Mouse (Mus musculus) midbrain, embryonic 15.5 days (tissue): ENCODE measurements around the gene Tor4a. TPM values are rescaled to one million over a fixed set of nuclear protein-coding genes. Genes with fewer than 3 reads are reported as not detected.

ENCODE experiments used
- ATAC-seq: fragments of 200-750 bp; cut with Nextera tagmentation; replicated peaks from 2 replicates; pipeline ENCODE4 v1.8.0; 2017; ENCODE audit warnings: moderate TSS enrichment
- H3K27ac ChIP-seq: fragments of 300-500 bp; sonication (generic); 2 replicates; pipeline ENCODE4 v1.5.1; 2015; ENCODE audit warnings: mild to moderate bottlenecking, inconsistent platforms
- H3K27me3 ChIP-seq: fragments of 300-500 bp; sonication (generic); replicated peaks from 2 replicates; pipeline ENCODE4 v1.6.1; 2015; ENCODE audit warnings: inconsistent platforms
- H3K36me3 ChIP-seq: fragments of 300-500 bp; sonication (generic); replicated peaks from 2 replicates; pipeline ENCODE4 v1.6.1; 2015; ENCODE audit warnings: inconsistent platforms
- H3K4me1 ChIP-seq: fragments of 300-500 bp; sonication (generic); 2 replicates; pipeline ENCODE4 v1.6.1; 2015; ENCODE audit warnings: inconsistent platforms
- H3K4me2 ChIP-seq: fragments of 300-500 bp; sonication (generic); 2 replicates; pipeline ENCODE4 v1.6.1; 2015; ENCODE audit warnings: inconsistent platforms, mild to moderate bottlenecking, moderate library complexity
- H3K4me3 ChIP-seq: fragments of 300-500 bp; sonication (generic); 2 replicates; pipeline ENCODE4 v1.5.1; 2015; ENCODE audit warnings: mild to moderate bottlenecking, inconsistent platforms
- H3K9ac ChIP-seq: fragments of 300-500 bp; sonication (generic); 2 replicates; pipeline ENCODE4 v1.6.1; 2015; ENCODE audit warnings: mild to moderate bottlenecking, inconsistent platforms
- H3K9me3 ChIP-seq: fragments of 300-500 bp; sonication (generic); 2 replicates; pipeline ENCODE4 v1.6.1; 2016; ENCODE audit warnings: inconsistent platforms
- WGBS: fragments of 180-500 bp; shearing (Covaris S2); methylation state at CpG from one replicate; pipeline ENCODE4 v1.1.7; 2015; ENCODE audit warnings: mixed read lengths; 5-methylcytosine and 5-hydroxymethylcytosine counted together
- polyA plus RNA-seq: library from polyadenylated mRNA; unstranded; fragments of >200 nt; fragmentation: Nextera tagmentation; extraction: Ambion mirVana; gene quantifications from 2 replicates; pipeline ENCODE4 v1.2.1, GENCODE M21; 2015

The Tor4a gene
- polyA plus RNA-seq, 1 experiment from 2014 or later = 1.9 TPM

DNA sequence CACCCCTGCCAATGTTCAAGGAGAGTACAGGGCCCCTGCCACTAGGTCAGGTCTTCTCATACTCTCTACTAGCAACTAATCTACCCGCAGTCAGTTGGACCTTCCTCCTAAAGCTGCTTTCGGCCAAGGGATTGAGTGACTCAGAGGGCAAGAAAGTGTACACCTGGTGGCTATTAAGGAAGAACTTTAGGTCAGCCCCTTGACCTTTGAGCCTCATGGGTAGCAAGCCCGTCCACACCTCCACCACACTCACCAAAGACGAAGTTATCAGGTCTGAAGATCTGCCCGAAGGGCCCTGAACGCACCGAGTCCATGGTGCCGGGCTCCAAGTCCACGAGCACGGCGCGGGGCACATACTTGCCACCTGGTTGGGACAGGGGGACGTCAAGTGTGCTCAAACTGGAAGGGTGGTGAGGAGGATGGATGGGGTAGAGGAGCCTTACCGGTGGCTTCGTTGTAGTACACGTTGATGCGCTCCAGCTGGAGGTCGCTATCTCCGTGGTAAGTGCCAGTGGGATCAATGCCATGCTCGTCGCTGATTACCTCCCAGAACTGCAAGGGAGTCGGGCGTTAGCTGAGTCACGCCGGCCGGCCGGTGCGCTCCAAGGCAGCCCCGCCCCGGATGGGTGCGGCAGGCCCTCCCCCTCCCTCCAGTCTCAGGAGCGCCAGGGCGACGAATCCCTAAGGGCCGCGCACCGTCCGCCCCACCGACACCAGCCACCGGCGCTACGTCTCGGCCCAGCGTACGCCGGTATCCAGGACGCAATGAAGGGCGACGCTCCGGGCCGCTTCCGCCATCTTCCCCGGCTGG, 27.2 kb upstream of the Tor4a start:
- WGBS = 2% methylated on average over 53 of the region's 53 CpGs
- peak overlapping the region; percentile 98 for H3K4me3 ChIP-seq
- H3K27ac ChIP-seq = peak overlapping the region; percentile 92
- peaks cover 19% of the 10 kb centered on the region for H3K4me1 ChIP-seq
- H3K27me3 ChIP-seq = no peaks in the 10 kb centered on the region
- no peaks in the 10 kb centered on the region for H3K9me3 ChIP-seq
- peak overlapping the region; percentile 89 for H3K9ac ChIP-seq
- ATAC-seq = no peak; the same call in 1 of the 2 replicates
- no peaks in the 10 kb centered on the region for H3K36me3 ChIP-seq
- peak overlapping the region; percentile 90 for H3K4me2 ChIP-seq

DNA sequence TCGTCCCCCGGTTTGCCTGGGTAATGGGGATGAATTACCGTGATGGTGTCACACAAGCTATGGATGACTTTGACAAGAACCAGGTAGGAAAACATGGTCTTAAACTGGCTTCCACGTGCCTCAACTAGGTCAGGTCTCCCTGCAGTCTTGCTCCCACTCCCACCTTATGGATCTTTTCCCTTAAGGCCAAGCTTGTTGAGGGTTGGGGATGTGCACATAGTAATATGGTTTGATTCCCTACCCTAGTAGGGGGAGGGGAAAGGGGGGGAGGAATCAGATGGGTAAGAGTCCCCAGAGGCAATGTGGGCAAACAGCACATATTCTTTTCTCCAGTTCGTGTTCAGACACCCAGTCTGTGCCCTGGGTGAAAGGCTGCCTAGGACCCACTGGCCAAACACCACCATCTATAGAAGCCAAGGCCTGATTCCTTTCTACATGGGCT, 24.7 kb upstream of the Tor4a start:
- no peak overlapping the region for H3K4me3 ChIP-seq
- ATAC-seq = no peak
- no peaks in the 10 kb centered on the region for H3K9me3 ChIP-seq
- H3K27me3 ChIP-seq = no peaks in the 10 kb centered on the region
- H3K36me3 ChIP-seq = no peaks in the 10 kb centered on the region
- H3K9ac ChIP-seq = no peak overlapping the region
- H3K27ac ChIP-seq = no peak overlapping the region
- H3K4me1 ChIP-seq = peaks cover 16% of the 10 kb centered on the region
- WGBS = 80% methylated on average over 5 of the region's 5 CpGs
- no peak overlapping the region for H3K4me2 ChIP-seq

DNA sequence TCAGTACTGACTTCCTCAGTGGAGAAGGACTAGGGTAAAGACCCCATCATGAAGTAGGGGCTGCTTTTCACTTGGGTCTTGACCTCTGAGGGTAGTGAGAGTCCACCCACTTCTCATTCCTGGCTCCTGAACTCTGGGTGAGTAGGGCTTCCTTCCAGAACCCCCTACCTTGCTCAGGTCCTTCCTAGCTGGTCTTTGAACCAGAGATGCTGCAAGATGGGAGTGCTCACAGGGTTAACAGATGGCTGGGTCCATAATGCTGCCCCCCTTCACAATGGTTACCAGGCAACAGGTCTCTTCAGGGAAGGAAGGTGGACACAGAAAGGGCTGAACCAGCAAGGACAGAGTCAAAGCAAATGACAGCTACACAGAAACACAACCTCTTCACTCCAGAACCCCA, 21.8 kb upstream of the Tor4a start, which contains the start of gene Fam166a:
Fam166a (plus strand) TSS at position 301 of the 400 bp plus-strand sequence.
- Histone ChIP-seq H3K27ac (no peak within 1 kb of the TSS), H3K36me3 (no peaks in the 10 kb centered on the region), H3K4me3 (no peak within 1 kb of the TSS), H3K27me3 (no peaks in the 10 kb centered on the region), H3K9ac (no peak within 1 kb of the TSS), H3K4me1 (peaks cover 4% of the 10 kb centered on the region), H3K4me2 (no peak within 1 kb of the TSS), H3K9me3 (no peaks in the 10 kb centered on the region)
- ATAC-seq = no peak

DNA sequence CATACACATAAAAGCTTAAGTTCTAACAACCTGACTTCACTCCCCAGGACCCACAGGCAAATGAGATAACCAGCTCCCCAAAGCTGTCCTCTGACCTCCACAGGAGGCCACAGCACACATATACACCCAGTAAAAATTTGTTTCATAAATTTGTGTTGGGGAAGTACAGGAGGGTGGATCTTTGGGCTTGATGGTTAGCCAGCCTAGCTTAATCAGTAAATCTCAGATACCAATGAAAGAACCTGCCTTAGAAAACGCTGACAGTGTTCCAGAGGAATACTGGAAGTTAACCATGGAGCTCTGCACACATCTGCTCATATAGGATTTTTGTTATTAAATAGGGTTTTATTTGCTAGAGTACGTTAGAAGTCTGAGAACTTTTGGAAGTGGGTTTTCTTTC, 21.0 kb upstream of the Tor4a start:
- 66% methylated on average over 2 of the region's 2 CpGs for WGBS

DNA sequence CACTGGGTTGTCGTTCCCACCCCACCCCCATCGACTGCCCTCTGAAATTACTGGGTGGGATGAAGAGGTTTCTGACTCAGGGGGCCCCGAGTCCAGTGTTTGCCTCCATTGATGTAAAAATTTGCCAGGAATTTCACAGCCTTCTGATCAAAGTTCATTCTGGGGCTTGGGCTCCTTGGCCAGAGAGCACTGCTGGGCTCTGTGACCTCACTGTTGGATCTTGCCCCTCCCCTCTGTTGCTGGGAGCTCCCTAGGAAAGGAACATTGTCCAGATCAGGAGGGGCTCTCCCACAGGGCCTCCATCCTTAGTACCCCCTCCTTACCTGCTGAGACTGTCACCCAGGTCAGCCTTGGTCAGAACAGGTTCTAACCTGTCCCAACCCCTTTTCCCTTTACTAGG, 17.8 kb upstream of the Tor4a start, which contains the start of gene Stpg3:
Stpg3 (minus strand) TSS at position 194 of the 400 bp plus-strand sequence.
- Histone ChIP-seq H3K4me1 (peaks cover 15% of the 10 kb centered on the region), H3K4me3 (no peak within 1 kb of the TSS), H3K4me2 (no peak within 1 kb of the TSS), H3K27ac (no peak within 1 kb of the TSS), H3K9ac (no peak within 1 kb of the TSS), H3K36me3 (no peaks in the 10 kb centered on the region), H3K27me3 (no peaks in the 10 kb centered on the region), H3K9me3 (no peaks in the 10 kb centered on the region)
- no peak for ATAC-seq
- 57% methylated on average over 3 of the region's 3 CpGs for WGBS

More for the DNA sequence above, 21.0 kb upstream of the Tor4a start:
- Histone ChIP-seq H3K4me2 (no peak overlapping the region), H3K9ac (no peak overlapping the region), H3K4me3 (no peak overlapping the region), H3K27me3 (no peaks in the 10 kb centered on the region), H3K36me3 (no peaks in the 10 kb centered on the region), H3K4me1 (no peaks in the 10 kb centered on the region), H3K27ac (no peak overlapping the region), H3K9me3 (no peaks in the 10 kb centered on the region)
- ATAC-seq = no peak

DNA sequence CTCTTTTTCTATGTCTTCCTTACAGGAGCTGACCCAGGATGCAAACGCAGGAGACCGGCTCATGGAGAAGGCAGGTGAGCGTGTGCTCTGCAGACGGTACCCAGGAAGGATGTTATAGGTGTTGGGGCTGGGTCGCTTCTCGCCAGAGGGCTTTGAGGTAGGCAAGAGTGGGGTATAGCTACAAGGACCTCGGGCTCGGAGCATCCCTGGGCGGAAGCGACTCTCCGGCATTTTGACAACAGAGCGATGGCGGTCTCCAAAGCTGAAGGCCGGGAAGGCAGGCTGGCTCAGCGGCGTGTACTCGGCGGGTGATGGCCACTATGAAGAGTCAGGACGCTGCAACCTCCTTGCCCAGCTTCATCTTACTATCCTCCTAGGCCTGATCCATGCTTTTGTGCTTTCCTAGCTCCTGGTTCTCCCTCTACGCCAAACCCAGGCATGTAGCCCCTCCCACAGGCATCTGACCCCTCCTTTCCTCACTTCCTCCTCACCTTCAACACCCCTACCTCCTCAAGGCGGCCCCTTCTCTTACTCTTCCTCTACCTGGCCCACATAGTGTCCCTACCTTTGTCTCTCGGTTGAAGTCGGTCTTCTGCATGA, 16.7 kb upstream of the Tor4a start:
- H3K4me1 ChIP-seq = peaks cover 25% of the 10 kb centered on the region
- 72% methylated on average over 23 of the region's 23 CpGs for WGBS
- H3K4me2 ChIP-seq = no peak overlapping the region
- no peaks in the 10 kb centered on the region for H3K9me3 ChIP-seq
- no peak for ATAC-seq
- H3K4me3 ChIP-seq = no peak overlapping the region
- no peak overlapping the region for H3K27ac ChIP-seq
- no peaks in the 10 kb centered on the region for H3K27me3 ChIP-seq
- H3K36me3 ChIP-seq = no peaks in the 10 kb centered on the region
- H3K9ac ChIP-seq = no peak overlapping the region

DNA sequence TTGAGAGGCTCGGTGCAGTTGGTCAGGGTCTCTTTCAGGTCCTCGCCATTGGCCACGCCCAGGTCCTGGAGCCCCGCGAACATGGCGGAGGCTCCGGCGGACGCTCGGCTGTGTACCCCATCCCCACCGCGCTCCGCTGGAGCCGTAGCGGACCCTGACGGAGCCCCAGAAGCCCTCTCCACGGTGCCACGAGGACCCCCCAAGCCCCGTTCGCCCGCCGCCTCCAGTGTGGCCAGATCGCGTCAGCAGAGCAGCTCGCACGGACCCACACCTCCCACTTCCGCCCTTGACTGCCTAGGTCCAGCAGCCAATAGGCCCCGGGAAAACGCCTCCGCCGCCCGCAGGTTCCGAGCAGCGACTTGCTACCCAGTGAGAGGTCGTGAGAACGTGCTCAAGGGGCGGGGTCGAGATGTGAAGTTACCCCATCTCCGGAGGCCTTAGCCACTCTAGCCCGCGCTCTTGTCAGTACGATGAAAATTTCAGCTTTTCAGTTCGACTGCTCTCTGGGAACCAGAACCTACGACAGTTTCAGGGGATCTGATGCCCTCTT, 14.5 kb upstream of the Tor4a start, which contains the start of gene Nelfb:
Nelfb (minus strand) TSS at position 369 of the 550 bp plus-strand sequence.
- peak; percentile 95 for ATAC-seq
- Histone ChIP-seq H3K4me2 (peak within 1 kb of the TSS; percentile 83), H3K27ac (peak within 1 kb of the TSS; percentile 92), H3K4me1 (peaks cover 36% of the 10 kb centered on the region), H3K27me3 (no peaks in the 10 kb centered on the region), H3K9ac (peak within 1 kb of the TSS; percentile 80), H3K36me3 (no peaks in the 10 kb centered on the region; the same call in 1 of the 2 replicates), H3K9me3 (no peaks in the 10 kb centered on the region), H3K4me3 (peak within 1 kb of the TSS; percentile 80)
- under 1% methylated on average over 44 of the region's 44 CpGs for WGBS

DNA sequence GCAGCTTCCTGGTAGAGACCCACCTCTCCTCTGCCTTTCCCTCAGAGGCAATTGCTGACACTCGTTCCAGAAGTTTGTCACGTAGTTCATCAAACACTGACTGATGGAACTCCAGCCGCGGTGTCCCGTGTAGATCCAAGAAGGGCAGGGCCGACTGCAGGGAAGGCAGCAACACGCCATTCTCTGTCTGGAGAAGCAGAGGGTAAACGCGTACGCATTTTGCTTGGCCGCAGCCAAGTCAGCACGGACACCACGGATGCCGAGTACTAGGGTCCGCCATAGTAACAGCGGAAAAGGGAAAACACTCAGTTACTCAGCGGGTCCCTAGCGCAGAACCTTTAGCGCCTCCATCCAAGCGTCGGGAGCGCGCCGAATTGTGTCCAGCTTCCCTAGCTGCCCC, 14.0 kb upstream of the Tor4a start:
- no peaks in the 10 kb centered on the region for H3K27me3 ChIP-seq
- peak; percentile 59 for ATAC-seq
- H3K9me3 ChIP-seq = no peaks in the 10 kb centered on the region
- H3K4me2 ChIP-seq = peak overlapping the region; percentile 83
- H3K4me1 ChIP-seq = peaks cover 36% of the 10 kb centered on the region
- peak overlapping the region; percentile 80 for H3K4me3 ChIP-seq
- H3K27ac ChIP-seq = peak overlapping the region; percentile 92
- no peaks in the 10 kb centered on the region; the same call in 1 of the 2 replicates for H3K36me3 ChIP-seq
- WGBS = under 1% methylated on average over 24 of the region's 24 CpGs
- H3K9ac ChIP-seq = peak overlapping the region; percentile 80

DNA sequence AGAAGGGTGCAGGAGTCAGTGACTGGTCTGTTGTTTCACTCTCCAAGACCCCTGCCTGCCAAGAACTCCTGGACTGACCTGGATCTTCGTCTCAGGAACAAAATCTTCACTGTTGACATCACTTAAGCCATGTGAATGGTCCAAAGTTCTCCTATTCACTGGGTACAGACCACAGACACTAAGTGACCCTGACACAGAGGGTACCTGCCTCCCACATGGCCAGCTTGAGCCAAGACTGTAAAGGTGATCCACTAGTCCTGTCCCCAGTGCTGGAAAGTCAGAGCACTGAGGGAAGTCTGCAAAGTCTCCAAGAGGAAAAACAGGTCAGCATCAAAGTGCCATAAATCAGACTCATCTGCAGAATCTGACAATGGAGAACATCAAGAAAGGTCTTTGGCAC, 10.9 kb upstream of the Tor4a start:
- Histone ChIP-seq H3K9ac (no peak overlapping the region), H3K27me3 (no peaks in the 10 kb centered on the region), H3K4me1 (peaks cover 36% of the 10 kb centered on the region), H3K36me3 (peaks cover 20% of the 10 kb centered on the region; the same call in 1 of the 2 replicates), H3K27ac (no peak overlapping the region), H3K4me3 (no peak overlapping the region), H3K9me3 (no peaks in the 10 kb centered on the region), H3K4me2 (no peak overlapping the region)
- WGBS = 78% methylated on average over 1 of the region's 1 CpGs
- ATAC-seq = no peak

DNA sequence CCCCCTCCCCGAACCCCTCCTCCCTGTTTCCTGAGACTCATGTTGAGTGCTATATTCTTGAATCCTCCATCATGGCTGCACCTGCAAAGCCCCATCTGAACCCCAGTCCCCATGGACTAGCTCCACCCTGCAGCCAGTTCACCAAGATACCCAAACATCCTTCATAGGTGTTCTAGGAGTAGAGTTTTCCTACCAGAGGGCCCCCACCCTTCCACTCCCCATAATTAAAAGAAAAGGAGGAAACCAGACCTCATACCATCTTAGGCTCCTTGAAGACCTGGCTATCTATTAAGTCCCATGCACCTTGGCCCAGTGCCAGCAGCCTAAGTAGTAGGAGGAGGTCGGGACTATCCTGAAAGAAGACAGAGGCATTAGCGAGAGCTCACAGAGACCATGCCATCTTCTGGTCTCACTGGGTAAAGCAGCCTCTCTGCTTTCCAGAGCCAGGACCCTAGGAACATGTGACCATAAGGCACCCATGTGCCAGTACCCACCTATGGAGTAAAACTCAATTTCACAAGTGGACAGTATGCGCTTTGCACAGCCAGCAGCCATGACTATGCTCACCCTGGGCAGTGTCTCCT, 7.0 kb upstream of the Tor4a start:
- Histone ChIP-seq H3K27ac (no peak overlapping the region), H3K27me3 (no peaks in the 10 kb centered on the region), H3K4me3 (no peak overlapping the region), H3K4me1 (peaks cover 14% of the 10 kb centered on the region), H3K9me3 (no peaks in the 10 kb centered on the region), H3K4me2 (no peak overlapping the region), H3K9ac (no peak overlapping the region), H3K36me3 (peaks cover 48% of the 10 kb centered on the region)
- WGBS = 68% methylated on average over 4 of the region's 4 CpGs
- no peak for ATAC-seq

DNA sequence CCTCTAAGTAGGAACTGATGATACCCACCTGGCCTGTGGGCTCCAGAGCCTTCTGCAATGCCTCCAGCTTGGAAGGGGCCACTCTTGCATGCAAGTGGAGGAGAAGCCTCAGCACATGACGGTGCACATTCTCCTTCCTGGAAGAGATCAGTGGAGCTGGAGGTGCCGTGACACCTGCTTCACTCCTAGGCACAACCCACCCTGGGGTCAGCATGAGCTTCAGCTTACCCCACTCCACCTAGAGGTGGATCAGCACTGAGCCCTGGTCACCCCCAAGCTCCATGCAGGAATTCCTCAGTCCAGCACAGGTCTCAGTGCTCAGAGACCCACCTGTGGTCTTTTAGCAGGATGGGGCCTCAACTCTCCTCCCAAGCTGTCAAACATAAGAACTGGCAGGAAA, 3.9 kb upstream of the Tor4a start:
- Histone ChIP-seq H3K27ac (no peak overlapping the region), H3K4me3 (no peak overlapping the region), H3K36me3 (peaks cover 48% of the 10 kb centered on the region), H3K9me3 (no peaks in the 10 kb centered on the region), H3K9ac (no peak overlapping the region), H3K4me1 (no peaks in the 10 kb centered on the region), H3K4me2 (no peak overlapping the region), H3K27me3 (peaks cover 16% of the 10 kb centered on the region)
- ATAC-seq = no peak
- WGBS = 98% methylated on average over 2 of the region's 2 CpGs

DNA sequence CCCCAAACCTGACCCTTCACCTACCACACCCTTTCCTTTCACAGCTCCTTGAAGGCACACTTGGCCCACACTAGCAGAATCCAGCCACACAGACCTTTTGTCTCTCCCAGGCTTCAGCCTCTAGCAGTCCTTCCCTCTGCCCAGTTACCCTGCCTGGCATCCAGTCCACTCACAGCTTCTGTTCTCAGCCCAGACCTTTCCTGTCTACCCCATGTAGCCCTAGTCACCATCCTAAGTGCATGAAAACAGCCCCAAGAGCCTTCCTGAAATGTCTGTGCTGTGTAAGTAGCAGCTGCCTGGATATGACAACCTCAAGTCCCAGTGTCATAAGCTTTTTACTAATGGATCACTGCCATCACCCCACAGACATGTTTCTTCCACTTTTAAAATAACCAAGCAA, 1.3 kb upstream of the Tor4a start:
- Histone ChIP-seq H3K4me1 (0 out of 2 replicates have a peak, but pooled peaks cover 5% of the 10 kb centered on the region), H3K27me3 (peaks cover 29% of the 10 kb centered on the region), H3K4me3 (no peak overlapping the region), H3K27ac (no peak overlapping the region), H3K9me3 (no peaks in the 10 kb centered on the region), H3K4me2 (no peak overlapping the region), H3K36me3 (peaks cover 31% of the 10 kb centered on the region), H3K9ac (no peak overlapping the region)
- ATAC-seq = no peak
